Mouse (Mus musculus) gonadal fat pad, adult 2 months (tissue): Measurements from ENCODE around the gene Trim2. TPM values are rescaled to one million over a fixed set of nuclear protein-coding genes. Genes with fewer than 3 reads are reported as not detected.

ENCODE experiments used
- DNase-seq: peaks from one replicate; pipeline ENCODE4 v3.0.0-alpha.2; 2012; ENCODE audit warnings: low read depth
- polyA plus RNA-seq: library from polyadenylated mRNA; depleted of rRNA; stranded (reverse); fragments of >200 nt; gene quantifications from 2 replicates; pipeline ENCODE4 v1.2.3, GENCODE M21; 2012

Gene Trim2
- polyA plus RNA-seq, 1 experiment, result 35.2 TPM

GRCm38 (mm10) chr3:84191141-84191881 lies 115.4 kb downstream of the Trim2 start:
- DNase-seq, result peak; percentile 81

GRCm38 (mm10) chr3:84190513-84191061 lies 116.1 kb downstream of the Trim2 start:
- DNase-seq, result no peak

- no peak for DNase-seq
Observed at GRCm38 (mm10) chr3:84189629-84190173, 117.0 kb downstream of the Trim2 start.

GRCm38 (mm10) chr3:84181717-84182116 lies 125.0 kb downstream of the Trim2 start:
- no peak for DNase-seq

- peak; percentile 50 for DNase-seq
Observed at GRCm38 (mm10) chr3:84181102-84181501, 125.6 kb downstream of the Trim2 start.

GRCm38 (mm10) chr3:84180304-84180703 lies 126.4 kb downstream of the Trim2 start:
- no peak for DNase-seq

- DNase-seq, result no peak
Observed at GRCm38 (mm10) chr3:84177834-84178233, 128.8 kb downstream of the Trim2 start.

- DNase-seq, result no peak
Observed at GRCm38 (mm10) chr3:84175337-84176315, 131.1 kb downstream of the Trim2 start.

- DNase-seq, result peak; percentile 98
Observed at GRCm38 (mm10) chr3:84173581-84174154, 133.0 kb downstream of the Trim2 start, which contains the start of gene Gm6525. Gene Gm6525 (plus strand): TSS chr3:84174104.

- no peak for DNase-seq
Observed at GRCm38 (mm10) chr3:84172406-84172805, 134.3 kb downstream of the Trim2 start.

- DNase-seq, result no peak
Observed at GRCm38 (mm10) chr3:84169393-84170005, 137.2 kb downstream of the Trim2 start.

GRCm38 (mm10) chr3:84168943-84169342 lies 137.7 kb downstream of the Trim2 start:
- no peak for DNase-seq

GRCm38 (mm10) chr3:84166073-84166472 lies 140.6 kb downstream of the Trim2 start:
- no peak for DNase-seq

- DNase-seq, result no peak
Observed at GRCm38 (mm10) chr3:84165391-84165790, 141.3 kb downstream of the Trim2 start.

- no peak for DNase-seq
Observed at GRCm38 (mm10) chr3:84157559-84158350, 148.9 kb downstream of the Trim2 start.

- no peak for DNase-seq
Observed at GRCm38 (mm10) chr3:84157011-84157410, 149.7 kb downstream of the Trim2 start.

GRCm38 (mm10) chr3:84156105-84156504 lies 150.6 kb downstream of the Trim2 start:
- no peak for DNase-seq

- DNase-seq, result peak; percentile 67
Observed at GRCm38 (mm10) chr3:84155558-84156006, 151.1 kb downstream of the Trim2 start, which contains the start of gene Mnd1. Gene Mnd1 (minus strand): TSS chr3:84155786.

GRCm38 (mm10) chr3:84155146-84155545 lies 151.5 kb downstream of the Trim2 start:
- no peak for DNase-seq

- no peak for DNase-seq
Observed at GRCm38 (mm10) chr3:84154721-84155141, 151.9 kb downstream of the Trim2 start.
